Mouse (Mus musculus) cerebellum, postnatal 36 days (tissue): Measurements from ENCODE around the gene Msi1.
"Not testable (repeated sequence)": the region's sequence is repeated elsewhere in the genome, so short reads cannot be mapped to it uniquely, and the experiment has no call there.

Source experiments
- DNase-seq, 2 experiments: peaks; one replicate each; pipeline ENCODE4 v3.0.0; 2021 to 2022; ENCODE audit warnings: mixed read lengths in 2 of 2

Msi1 gene

DNA sequence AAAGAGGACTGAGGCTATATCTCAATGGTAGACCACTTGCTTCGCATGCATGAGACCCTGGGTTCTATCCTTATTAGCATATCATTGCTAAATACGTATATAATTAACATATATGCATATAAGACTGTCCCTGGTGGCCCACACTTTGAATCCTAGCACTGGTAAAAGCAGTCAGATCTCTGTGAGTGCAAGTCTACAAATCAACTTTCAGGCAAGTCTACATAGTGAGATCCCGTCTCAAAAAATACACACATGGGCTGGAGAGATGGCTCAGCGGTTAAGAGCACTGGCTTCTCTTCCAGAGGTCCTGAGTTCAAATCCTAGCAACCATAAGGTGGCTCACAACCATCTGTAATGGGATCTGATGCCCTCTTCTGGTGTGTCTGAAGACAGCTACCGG is 61.7 kb downstream of the Msi1 start:
- no peak for DNase-seq

DNA sequence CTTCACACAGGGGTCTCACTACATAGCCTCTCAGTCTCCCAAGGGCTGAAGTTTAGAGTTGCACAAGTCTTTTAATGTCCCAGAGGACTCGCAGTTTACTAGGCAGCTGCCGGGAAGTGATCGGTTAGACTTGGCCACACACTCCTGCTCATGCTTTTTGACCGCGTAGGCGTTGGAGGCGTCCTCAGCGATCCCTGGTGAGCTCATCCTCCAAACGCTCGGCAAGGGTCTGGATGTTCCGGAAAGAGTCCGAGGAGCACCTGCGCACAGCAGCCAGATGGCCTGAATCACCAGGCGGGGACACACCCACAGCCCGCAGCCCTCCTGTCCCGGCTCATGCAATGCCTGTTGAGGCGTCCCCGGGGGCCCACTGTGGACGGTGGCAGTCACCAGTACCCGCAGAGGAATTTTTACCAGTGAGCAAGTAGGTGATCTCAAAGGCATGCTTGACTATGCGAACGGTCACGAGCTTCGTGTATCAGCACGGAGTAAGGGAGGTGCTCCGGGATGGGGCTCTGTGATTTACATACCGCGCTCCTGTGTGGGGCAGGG is 62.4 kb downstream of the Msi1 start:
- peak; percentile 56 to 64 for DNase-seq

DNA sequence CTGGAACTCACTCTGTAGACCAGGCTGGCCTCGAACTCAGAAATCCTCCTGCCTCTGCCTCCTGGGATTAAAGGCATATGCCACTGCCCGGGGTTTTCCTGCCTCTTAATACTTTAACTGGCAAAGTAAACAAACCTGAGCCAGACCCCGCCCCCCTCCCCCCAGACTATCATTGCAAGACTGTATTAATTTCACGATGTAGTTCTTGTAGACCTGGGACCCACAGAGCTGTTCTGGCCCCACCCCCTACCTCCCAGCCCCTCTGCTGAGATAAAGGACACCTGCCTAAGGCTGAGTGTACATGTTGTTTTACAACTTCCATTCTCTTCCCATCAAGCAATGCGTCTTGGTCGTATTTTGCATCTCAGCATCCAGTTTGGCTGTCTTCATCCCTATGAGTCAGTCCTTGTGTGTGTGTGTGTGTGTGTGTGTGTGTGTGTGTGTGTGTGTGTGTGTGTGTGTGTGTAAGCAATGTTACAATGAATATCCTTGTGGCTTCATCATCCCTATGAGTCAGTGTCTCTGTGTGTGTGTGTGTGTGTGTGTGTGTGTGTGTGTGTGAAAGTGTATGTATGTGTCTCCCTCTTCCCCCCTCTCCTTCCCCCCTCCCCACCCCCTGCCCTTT is 63.4 kb downstream of the Msi1 start:
- DNase-seq = no peak

DNA sequence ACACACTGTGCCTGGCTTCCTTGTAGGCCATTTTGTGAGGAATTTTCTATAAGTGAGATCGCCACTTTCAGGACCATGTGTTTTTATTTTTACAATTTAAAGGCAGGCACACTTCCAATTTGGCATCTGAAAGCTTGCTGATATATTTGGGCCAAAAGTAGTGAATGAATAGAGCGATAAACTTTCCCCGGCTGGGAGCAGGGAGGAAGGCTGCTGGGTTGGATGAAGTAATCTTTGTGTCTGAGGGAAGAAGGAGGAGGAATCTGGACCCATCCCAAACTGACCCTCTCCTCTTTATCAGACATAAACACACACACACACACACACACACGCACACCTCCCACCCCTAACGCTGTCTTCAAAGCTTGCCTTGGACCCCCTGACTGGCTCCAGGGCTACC is 64.0 kb downstream of the Msi1 start:
- DNase-seq = no peak

DNA sequence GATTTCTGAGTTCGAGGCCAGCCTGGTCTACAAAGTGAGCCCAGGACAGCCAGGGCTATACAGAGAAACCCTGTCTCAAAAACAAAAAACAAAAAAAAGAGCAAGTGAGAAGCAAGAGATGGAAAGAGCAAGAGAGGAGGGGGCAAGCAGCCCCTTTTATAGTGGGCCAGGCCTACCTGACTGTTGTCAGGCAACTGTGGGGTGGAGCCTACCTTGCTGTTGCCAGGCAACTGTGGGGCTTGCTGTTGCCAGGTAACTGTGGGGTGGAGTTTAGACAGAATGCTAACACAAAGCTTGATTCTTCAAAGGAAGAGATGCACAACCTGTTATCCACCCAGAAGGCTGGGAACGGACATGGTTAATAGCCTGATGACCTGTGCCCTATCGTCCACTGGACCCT is 66.2 kb downstream of the Msi1 start:
- not testable (repeated sequence) for DNase-seq

DNA sequence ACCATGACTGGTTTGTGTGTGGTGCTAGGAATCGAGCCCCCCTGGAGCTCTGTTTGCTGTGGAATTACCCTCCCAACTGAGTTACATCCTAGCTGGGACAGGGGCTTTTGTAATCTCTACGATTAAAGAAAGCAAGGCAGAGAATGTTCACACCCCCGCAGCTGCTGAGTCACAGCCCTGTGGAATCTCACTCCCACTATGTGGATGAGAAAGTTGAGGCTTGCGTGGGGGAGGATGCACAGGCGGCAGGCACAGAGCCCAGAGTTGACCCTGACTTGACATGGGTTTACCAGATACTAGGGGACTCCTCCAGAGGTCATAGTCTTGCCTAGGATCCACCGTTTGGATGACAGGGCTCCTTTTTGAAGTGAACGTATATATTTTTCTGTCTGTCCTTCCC is 67.6 kb downstream of the Msi1 start:
- no peak for DNase-seq

DNA sequence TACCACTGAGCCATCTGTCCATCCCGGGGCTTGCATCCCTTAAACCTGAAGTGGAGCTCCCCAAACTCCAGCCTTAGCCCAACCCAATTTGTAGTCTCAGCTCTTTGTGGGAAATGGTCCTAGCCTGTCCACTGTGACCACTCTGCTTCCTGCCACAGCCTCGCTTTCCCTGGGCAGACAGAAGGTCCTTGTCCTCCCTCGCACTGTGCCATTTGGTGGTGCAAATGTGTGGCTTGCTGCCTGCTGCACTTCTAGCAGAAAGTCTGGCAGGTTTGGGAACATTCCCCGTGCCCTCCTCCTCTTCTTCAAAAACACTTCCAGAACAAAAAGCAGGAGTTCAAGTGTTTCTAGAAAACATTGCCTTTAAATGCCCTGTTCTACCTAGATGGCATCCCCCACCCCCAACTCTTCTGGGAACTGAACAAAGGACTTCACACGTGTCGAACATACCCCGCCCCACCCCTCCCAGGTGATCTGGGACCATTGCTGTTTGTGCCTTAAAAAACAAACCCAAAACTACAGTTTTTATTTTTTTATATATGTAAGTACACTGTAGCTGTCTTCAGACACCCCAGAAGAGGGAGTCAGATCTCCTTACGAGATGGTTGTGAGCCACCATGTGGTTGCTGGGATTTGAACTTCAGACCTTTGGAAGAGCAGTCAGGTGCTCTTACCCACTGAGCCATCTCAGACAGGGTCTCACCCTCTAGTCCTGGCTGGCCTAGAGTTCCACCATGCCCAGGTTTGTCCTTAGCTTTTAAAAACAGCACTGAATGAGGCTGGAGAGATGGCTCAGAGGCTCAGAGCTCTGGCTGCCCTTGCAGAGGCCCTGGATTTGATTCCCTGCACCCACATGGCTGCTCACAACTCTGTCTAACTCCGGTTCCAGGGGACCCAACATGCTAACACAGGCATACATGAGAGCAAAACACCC is 69.2 kb downstream of the Msi1 start:
- DNase-seq = peak; percentile 56 to 57

DNA sequence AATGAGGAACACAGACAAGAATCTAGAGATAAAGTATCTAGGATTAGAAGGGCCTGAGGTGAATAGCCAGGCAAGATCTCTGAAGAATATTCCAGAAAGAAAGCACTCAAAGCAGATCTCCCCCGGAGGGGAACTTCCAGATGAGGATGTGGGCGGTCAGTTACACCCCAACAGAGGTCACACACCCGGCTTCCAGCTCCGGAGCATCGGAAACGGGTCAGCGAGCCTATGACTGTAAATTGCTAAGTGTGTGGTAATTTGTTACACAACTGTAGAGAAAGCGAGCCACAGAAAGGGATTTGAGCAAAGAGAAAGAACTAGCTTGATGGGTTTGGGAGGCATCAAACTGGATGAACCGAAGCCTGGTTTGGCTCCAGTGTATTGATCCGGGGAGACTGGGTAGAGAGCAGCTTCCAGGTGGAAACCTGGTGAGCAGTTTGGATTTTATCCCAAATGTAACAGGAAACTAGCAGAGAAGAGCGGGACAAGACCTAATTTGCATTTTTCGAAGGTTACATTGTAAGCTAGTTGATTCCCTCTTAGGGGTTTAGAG is 71.1 kb downstream of the Msi1 start:
- no peak for DNase-seq

DNA sequence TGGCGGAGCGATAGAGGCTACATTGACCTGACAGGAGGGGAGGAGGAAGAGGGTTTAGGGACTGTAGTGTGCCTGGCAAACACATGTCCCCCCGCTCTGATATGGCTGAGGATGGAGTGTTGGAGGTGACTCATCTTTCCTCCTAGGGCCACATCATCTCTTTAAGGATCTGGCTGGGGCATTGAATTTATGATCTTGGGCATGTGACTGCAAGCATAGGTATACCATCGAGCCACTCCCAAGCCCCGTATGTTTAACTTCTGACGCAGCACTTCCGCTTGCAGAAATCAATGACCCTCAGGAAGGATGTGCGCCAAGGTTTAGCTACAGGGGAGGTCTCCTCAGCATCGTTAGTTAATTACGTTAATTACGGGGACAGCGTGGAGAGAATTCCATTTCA is 73.6 kb downstream of the Msi1 start:
- DNase-seq = no peak
